Mouse (Mus musculus) heart, adult 2 months (tissue): ENCODE measurements at regions not wholly inside any gene's neighbourhood (a gene's known extent, or its start where the extent isn't known, plus 50 kb on each side); places are given as distances from the start of the nearest gene placed in this dataset.

Source experiments
- DNase-seq, 2 experiments: peaks; one replicate each; pipeline ENCODE4 v3.0.0; 2021
- H3K27ac ChIP-seq: fragments of 200-600 bp; 2 replicates; pipeline ENCODE4 v1.8.1; 2022
- H3K27me3 ChIP-seq: fragments of 200-500 bp; 2 replicates; pipeline ENCODE4 v1.6.1; 2012; ENCODE audit warnings: mild to moderate bottlenecking, low read length, inconsistent platforms, mixed read lengths; ENCODE audit not compliant: control insufficient read depth, insufficient read depth
- H3K36me3 ChIP-seq: fragments of 200-500 bp; 2 replicates; pipeline ENCODE4 v1.6.1; 2012; ENCODE audit warnings: low read length, inconsistent platforms; ENCODE audit not compliant: control insufficient read depth, insufficient read depth
- H3K4me1 ChIP-seq: fragments of 200-500 bp; 2 replicates; pipeline ENCODE4 v1.6.1; 2011; ENCODE audit warnings: low read length; ENCODE audit not compliant: control insufficient read depth, insufficient read depth
- H3K4me3 ChIP-seq: fragments of 200-600 bp; 2 replicates; pipeline ENCODE4 v1.8.1; 2022
- H3K79me2 ChIP-seq: fragments of 200-500 bp; replicated peaks from 2 replicates; pipeline ENCODE4 v1.6.1; 2012; ENCODE audit warnings: mild to moderate bottlenecking, inconsistent platforms, low read length, moderate library complexity, mixed read lengths; ENCODE audit not compliant: control insufficient read depth, insufficient read depth
- H3K9ac ChIP-seq: fragments of 200-500 bp; 2 replicates; pipeline ENCODE4 v1.6.1; 2012; ENCODE audit warnings: low read depth, mild to moderate bottlenecking, control low read depth, inconsistent platforms, low read length, mixed read lengths
- CTCF ChIP-seq: fragments of 200-600 bp; IDR thresholded peaks from 2 replicates; pipeline ENCODE4 v1.8.1; 2022; ENCODE audit warnings: antibody characterized with exemption, mild to moderate bottlenecking, moderate library complexity
- EP300 ChIP-seq: fragments of 200-500 bp; IDR thresholded peaks from 2 replicates; pipeline ENCODE4 v1.6.1; 2011; ENCODE audit warnings: low read depth, low read length, control low read depth; ENCODE audit not compliant: insufficient read depth
- POLR2A ChIP-seq: fragments of 200-500 bp; IDR thresholded peaks from 2 replicates; pipeline ENCODE4 v1.6.1; 2011; ENCODE audit warnings: mild to moderate bottlenecking, low read depth, low read length, control low read depth; ENCODE audit not compliant: insufficient read depth
- WGBS: fragments of 180-500 bp; shearing (Covaris S2); methylation state at CpG from one replicate; pipeline ENCODE4 v1.1.7; 2018; 5-methylcytosine and 5-hydroxymethylcytosine counted together
- intact Hi-C: fragments of 180-260 bp; cut with DNase I; formaldehyde crosslinking; loops from one replicate; pipeline ENCODE4 v1.15.1; 2025

DNA sequence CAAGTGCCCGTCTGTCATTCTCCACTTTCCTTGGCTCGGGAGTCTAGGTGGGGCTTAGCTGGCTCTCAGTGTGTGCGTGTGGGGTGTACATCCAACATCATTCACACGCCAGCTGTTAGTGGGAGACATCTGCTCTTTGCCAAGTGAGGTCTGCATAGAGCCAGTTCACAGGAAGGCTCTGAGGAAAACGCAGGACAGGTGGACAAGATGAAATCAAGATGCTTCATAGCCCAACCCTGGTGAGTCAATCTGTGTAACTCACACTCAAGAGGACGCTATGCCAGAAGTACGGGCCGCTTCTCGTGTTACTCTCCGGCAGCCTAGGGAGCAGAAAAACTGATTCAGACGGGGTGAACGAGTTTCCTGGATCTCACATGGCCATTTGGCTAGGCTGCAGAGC lies 148.2 kb upstream of the Atp6ap2 start:
- TF ChIP-seq POLR2A = no peak
- no peak for TF ChIP-seq EP300
- TF ChIP-seq CTCF = no peak
- H3K9ac ChIP-seq = no peak overlapping the region
- no peaks in the 10 kb centered on the region for H3K4me1 ChIP-seq
- no peaks in the 10 kb centered on the region for H3K36me3 ChIP-seq
- 69% methylated on average over 12 of the region's 12 CpGs for WGBS
- intact Hi-C loops = no loop called here
- H3K4me3 ChIP-seq = no peak overlapping the region
- no peak for DNase-seq
- H3K27ac ChIP-seq = no peak overlapping the region
- H3K27me3 ChIP-seq = no peaks in the 10 kb centered on the region
- no peaks in the 10 kb centered on the region for H3K79me2 ChIP-seq

DNA sequence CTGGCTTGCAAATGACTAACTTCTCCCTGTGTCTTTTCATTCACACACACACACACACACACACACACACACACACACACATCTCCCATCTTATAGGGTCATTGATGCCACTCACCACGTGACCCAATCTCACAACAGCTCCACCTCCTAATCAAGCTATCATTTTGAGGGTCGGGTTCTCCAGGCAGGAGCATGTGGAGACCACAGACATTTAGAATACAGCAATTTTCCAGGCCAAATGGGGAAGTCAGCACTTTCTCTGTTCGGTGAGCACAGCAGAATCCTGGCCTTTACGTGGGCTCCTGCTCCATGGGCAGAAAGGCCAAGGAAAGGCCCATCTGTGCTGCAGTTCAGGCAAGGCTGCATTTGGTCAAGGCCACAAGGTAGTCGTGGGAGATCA lies 143.8 kb upstream of the Atp6ap2 start:
- no peak overlapping the region for H3K4me3 ChIP-seq
- intact Hi-C loops = no loop called here
- no peaks in the 10 kb centered on the region for H3K4me1 ChIP-seq
- H3K9ac ChIP-seq = no peak overlapping the region
- no peak for TF ChIP-seq EP300
- no peak for TF ChIP-seq CTCF
- TF ChIP-seq POLR2A = no peak
- no peaks in the 10 kb centered on the region for H3K36me3 ChIP-seq
- no peak overlapping the region for H3K27ac ChIP-seq
- DNase-seq = no peak
- H3K79me2 ChIP-seq = no peaks in the 10 kb centered on the region
- no peaks in the 10 kb centered on the region for H3K27me3 ChIP-seq
- WGBS = 66% methylated on average over 5 of the region's 5 CpGs

DNA sequence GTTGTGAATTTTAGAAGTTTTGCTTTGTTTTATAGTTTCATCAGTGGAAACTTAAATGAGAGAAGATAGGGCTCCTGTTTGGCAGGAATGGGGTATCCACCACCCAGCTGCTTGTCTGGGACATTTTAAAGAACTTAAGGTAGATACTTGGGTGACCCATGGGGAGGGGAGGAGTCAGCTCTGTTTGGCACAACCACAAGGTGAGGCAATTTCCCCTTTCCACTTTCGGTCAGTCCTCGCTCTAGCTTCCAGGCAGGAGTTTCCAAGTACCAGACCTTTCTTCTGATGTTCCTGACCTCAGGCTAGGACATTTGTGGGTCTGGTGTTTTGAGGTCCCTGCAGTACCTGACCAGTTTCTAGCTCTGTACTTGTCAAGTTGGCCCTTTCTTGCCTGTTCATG lies 142.5 kb upstream of the Atp6ap2 start:
- Histone ChIP-seq H3K4me3 (no peak overlapping the region), H3K27me3 (no peaks in the 10 kb centered on the region), H3K79me2 (no peaks in the 10 kb centered on the region), H3K4me1 (no peaks in the 10 kb centered on the region), H3K36me3 (no peaks in the 10 kb centered on the region), H3K27ac (no peak overlapping the region), H3K9ac (no peak overlapping the region)
- 72% methylated on average over 2 of the region's 2 CpGs for WGBS
- no peak for DNase-seq
- intact Hi-C loops = no loop called here
- TF ChIP-seq EP300 (no peak), CTCF (no peak), POLR2A (no peak)

DNA sequence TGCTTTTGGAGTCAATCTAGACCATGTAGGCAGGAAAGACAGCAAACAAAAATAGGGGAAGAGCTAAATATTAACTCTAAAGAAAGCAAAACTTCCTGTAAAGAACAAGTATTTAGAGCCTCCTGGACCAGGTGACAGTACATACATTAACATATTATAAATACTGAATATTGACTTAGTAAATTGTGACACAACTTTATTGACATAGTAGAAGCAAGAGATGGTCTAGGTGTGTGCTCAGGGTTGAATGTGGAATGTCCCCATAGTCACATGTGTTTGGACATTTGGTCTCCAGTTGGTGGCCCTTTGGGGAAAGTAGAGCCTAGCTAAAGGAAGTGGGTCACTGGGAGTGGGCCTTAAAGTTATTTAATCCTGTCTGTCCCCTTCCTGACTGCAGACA lies 139.6 kb upstream of the Atp6ap2 start:
- H3K4me1 ChIP-seq = no peaks in the 10 kb centered on the region
- no peak overlapping the region for H3K27ac ChIP-seq
- H3K79me2 ChIP-seq = no peaks in the 10 kb centered on the region
- no peak for DNase-seq
- no peak overlapping the region for H3K9ac ChIP-seq
- intact Hi-C loops = no loop called here
- H3K36me3 ChIP-seq = no peaks in the 10 kb centered on the region
- H3K27me3 ChIP-seq = no peaks in the 10 kb centered on the region
- TF ChIP-seq POLR2A = no peak
- no peak for TF ChIP-seq CTCF
- TF ChIP-seq EP300 = no peak
- H3K4me3 ChIP-seq = no peak overlapping the region

DNA sequence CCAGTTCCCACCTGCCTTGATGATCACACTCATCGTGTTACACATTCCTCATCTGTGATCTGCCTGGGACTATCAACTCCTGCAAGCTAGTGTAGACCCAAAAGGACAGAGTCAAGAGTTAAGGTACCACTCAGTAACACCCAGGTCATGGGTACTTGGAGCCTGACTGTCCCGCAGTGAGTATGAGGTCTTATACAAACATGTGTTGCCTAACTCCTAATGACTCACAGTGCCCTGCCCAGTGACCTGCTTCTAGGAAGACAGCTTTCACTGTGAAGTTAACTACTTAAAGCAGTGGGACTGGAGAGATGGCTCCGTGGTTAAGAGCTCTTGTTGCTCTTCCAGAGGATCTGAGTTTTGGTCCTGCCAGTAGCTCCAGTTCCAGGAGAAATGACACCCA lies 137.9 kb upstream of the Atp6ap2 start:
- H3K9ac ChIP-seq = no peak overlapping the region
- no peak overlapping the region for H3K27ac ChIP-seq
- TF ChIP-seq POLR2A (no peak), CTCF (no peak), EP300 (no peak)
- H3K36me3 ChIP-seq = no peaks in the 10 kb centered on the region
- H3K4me1 ChIP-seq = no peaks in the 10 kb centered on the region
- H3K79me2 ChIP-seq = no peaks in the 10 kb centered on the region
- WGBS = 82% methylated on average over 3 of the region's 3 CpGs
- H3K4me3 ChIP-seq = no peak overlapping the region
- no peak for DNase-seq
- intact Hi-C loops = no loop called here
- H3K27me3 ChIP-seq = no peaks in the 10 kb centered on the region

DNA sequence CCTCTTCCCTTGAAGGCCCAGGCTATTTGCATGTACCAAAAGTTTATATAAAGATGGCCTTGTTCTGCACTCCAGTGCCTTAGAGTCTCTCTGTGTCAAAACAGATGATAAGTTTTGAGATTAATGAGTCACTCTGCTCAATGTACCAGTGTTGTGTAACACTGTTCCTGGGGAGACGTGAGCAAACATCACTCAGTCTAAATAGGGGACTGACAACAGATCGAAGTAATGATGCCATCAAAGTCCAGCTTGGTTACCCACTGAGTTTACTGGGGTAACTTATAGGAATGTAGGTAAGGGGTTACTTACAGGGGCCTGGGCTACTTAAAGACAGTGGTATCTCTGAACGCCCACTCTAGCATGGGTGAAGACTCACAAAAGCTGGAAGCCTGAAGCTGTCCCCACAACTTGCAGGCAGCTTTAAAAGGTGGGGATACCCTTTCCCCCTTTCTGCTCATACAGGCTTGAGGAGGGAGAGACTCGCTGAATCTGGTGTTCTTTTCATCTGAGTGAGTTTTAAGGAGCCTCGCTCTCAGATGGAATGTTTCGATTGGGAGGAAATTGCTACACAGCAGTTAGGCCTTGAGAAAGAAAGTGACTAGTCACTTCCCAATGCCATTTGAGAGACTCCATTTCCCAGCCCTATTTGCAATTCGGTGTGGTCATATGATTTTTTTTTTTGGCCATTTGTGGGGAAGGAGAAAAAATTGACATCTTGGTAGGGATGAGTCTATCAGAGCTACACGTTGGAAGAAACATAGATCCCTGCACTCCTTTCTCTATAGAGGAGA lies 134.4 kb upstream of the Atp6ap2 start:
- no peak for DNase-seq
- intact Hi-C loops = no loop called here
- 78% methylated on average over 8 of the region's 8 CpGs for WGBS
- no peak for TF ChIP-seq CTCF
- no peak for TF ChIP-seq POLR2A
- no peak for TF ChIP-seq EP300
- Histone ChIP-seq H3K4me3 (no peak overlapping the region), H3K79me2 (no peaks in the 10 kb centered on the region), H3K36me3 (no peaks in the 10 kb centered on the region), H3K27ac (no peak overlapping the region), H3K9ac (no peak overlapping the region), H3K27me3 (no peaks in the 10 kb centered on the region), H3K4me1 (no peaks in the 10 kb centered on the region)

DNA sequence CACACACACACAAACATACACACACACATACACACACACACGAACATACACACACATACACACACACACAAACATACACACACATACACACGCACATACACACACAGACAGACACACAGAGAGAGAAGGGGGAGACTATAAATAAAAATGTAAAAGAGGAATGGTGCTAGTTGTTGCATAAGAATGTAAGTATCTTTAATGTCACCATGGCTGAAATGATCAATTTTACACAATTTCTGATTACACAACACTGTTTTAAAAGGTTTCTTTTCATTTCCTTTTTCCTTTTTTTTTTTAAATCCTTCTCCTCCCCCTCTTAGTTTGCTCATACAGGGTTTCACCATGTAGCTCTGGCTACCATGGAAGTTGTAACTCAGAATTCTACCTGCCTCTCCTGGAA lies 125.9 kb upstream of the Atp6ap2 start:
- Histone ChIP-seq H3K4me1 (no peaks in the 10 kb centered on the region), H3K9ac (no peak overlapping the region), H3K79me2 (no peaks in the 10 kb centered on the region), H3K4me3 (no peak overlapping the region), H3K27me3 (no peaks in the 10 kb centered on the region), H3K27ac (no peak overlapping the region), H3K36me3 (no peaks in the 10 kb centered on the region)
- no peak for TF ChIP-seq EP300
- no peak for TF ChIP-seq POLR2A
- no peak for TF ChIP-seq CTCF
- DNase-seq = no peak
- 66% methylated on average over 2 of the region's 2 CpGs for WGBS
- intact Hi-C loops = no loop called here
